Mouse (Mus musculus) intestine, embryonic 16.5 days (tissue): ENCODE measurements around the gene Apbb2. TPM values are rescaled to one million over a fixed set of nuclear protein-coding genes. Genes with fewer than 3 reads are reported as not detected.

Experiments used
- ATAC-seq: fragments of 200-750 bp; cut with Nextera tagmentation; 2 replicates; pipeline ENCODE4 v1.8.0; 2017; ENCODE audit warnings: moderate TSS enrichment, moderate library complexity
- H3K27ac ChIP-seq: fragments of 300-500 bp; sonication (generic); 2 replicates; pipeline ENCODE4 v1.5.1; 2014; ENCODE audit warnings: mild to moderate bottlenecking, low read length
- H3K27me3 ChIP-seq: fragments of 300-500 bp; sonication (generic); replicated peaks from 2 replicates; pipeline ENCODE4 v1.6.1; 2014; ENCODE audit warnings: low read length, control low read depth, mixed read lengths; ENCODE audit not compliant: control insufficient read depth, insufficient read depth
- H3K36me3 ChIP-seq: fragments of 300-500 bp; sonication (generic); 2 replicates; pipeline ENCODE4 v1.6.1; 2014; ENCODE audit warnings: low read length, control low read depth; ENCODE audit not compliant: control insufficient read depth, insufficient read depth
- H3K4me1 ChIP-seq: fragments of 300-500 bp; sonication (generic); 2 replicates; pipeline ENCODE4 v1.6.1; 2014; ENCODE audit warnings: low read length, control low read depth, mixed read lengths; ENCODE audit not compliant: control insufficient read depth, insufficient read depth
- H3K4me2 ChIP-seq: fragments of 300-500 bp; sonication (generic); 2 replicates; pipeline ENCODE4 v1.6.1; 2014; ENCODE audit warnings: low read depth, low read length, control low read depth
- H3K4me3 ChIP-seq: fragments of 300-500 bp; sonication (generic); 2 replicates; pipeline ENCODE4 v1.5.1; 2014; ENCODE audit warnings: mild to moderate bottlenecking, low read length
- H3K9ac ChIP-seq: fragments of 300-500 bp; sonication (generic); 2 replicates; pipeline ENCODE4 v1.6.1; 2014; ENCODE audit warnings: low read depth, low read length
- H3K9me3 ChIP-seq: fragments of 300-500 bp; sonication (generic); 2 replicates; pipeline ENCODE4 v1.6.1; 2016; ENCODE audit warnings: low read length, control low read depth; ENCODE audit not compliant: control insufficient read depth
- WGBS: fragments of 180-500 bp; shearing (Covaris S2); extraction: QIAGEN DNeasy Blood & Tissue Kit; methylation state at CpG from one replicate; pipeline ENCODE4 v1.1.7; 2014; 5-methylcytosine and 5-hydroxymethylcytosine counted together
- polyA plus RNA-seq: library from polyadenylated mRNA; unstranded; fragments of >200 nt; fragmentation: Nextera tagmentation; extraction: Ambion mirVana; gene quantifications from 2 replicates; pipeline ENCODE4 v1.2.1, GENCODE M21; 2015

Apbb2 gene
- polyA plus RNA-seq, 1 experiment from 2014 or later = 31.2 TPM

- WGBS = 83% methylated on average over 6 of the region's 6 CpGs
- no peak overlapping the region for H3K4me2 ChIP-seq
- no peak overlapping the region for H3K9ac ChIP-seq
- H3K4me3 ChIP-seq = no peak overlapping the region
- no peaks in the 10 kb centered on the region for H3K36me3 ChIP-seq
- ATAC-seq = no peak
- no peaks in the 10 kb centered on the region for H3K4me1 ChIP-seq
- H3K27me3 ChIP-seq = no peaks in the 10 kb centered on the region
- H3K9me3 ChIP-seq = no peaks in the 10 kb centered on the region
- H3K27ac ChIP-seq = no peak overlapping the region
Measured at GRCm38 (mm10) chr5:66586236-66586745, 32.3 kb downstream of the Apbb2 start.

- 68% methylated on average over 4 of the region's 4 CpGs for WGBS
- H3K4me1 ChIP-seq = no peaks in the 10 kb centered on the region
- no peaks in the 10 kb centered on the region for H3K9me3 ChIP-seq
- H3K27me3 ChIP-seq = no peaks in the 10 kb centered on the region
- H3K4me2 ChIP-seq = no peak overlapping the region
- H3K9ac ChIP-seq = no peak overlapping the region
- no peak overlapping the region for H3K4me3 ChIP-seq
- no peaks in the 10 kb centered on the region for H3K36me3 ChIP-seq
- ATAC-seq = no peak
- no peak overlapping the region for H3K27ac ChIP-seq
Measured at GRCm38 (mm10) chr5:66583019-66583406, 35.6 kb downstream of the Apbb2 start.

- H3K36me3 ChIP-seq = no peaks in the 10 kb centered on the region
- H3K9me3 ChIP-seq = no peaks in the 10 kb centered on the region
- no peak overlapping the region for H3K4me3 ChIP-seq
- 87% methylated on average over 17 of the region's 17 CpGs for WGBS
- no peaks in the 10 kb centered on the region for H3K4me1 ChIP-seq
- no peaks in the 10 kb centered on the region for H3K27me3 ChIP-seq
- H3K27ac ChIP-seq = no peak overlapping the region
- no peak overlapping the region for H3K4me2 ChIP-seq
- peak; percentile 77; the same call in 1 of the 2 replicates for ATAC-seq
- H3K9ac ChIP-seq = no peak overlapping the region
Measured at GRCm38 (mm10) chr5:66582281-66583018, 36.1 kb downstream of the Apbb2 start.

GRCm38 (mm10) chr5:66579066-66579465 is 39.5 kb downstream of the Apbb2 start:
- Histone ChIP-seq H3K27ac (no peak overlapping the region), H3K27me3 (no peaks in the 10 kb centered on the region), H3K4me2 (no peak overlapping the region), H3K9me3 (no peaks in the 10 kb centered on the region), H3K4me1 (peaks cover 3% of the 10 kb centered on the region; the same call in 1 of the 2 replicates), H3K4me3 (no peak overlapping the region), H3K36me3 (no peaks in the 10 kb centered on the region), H3K9ac (no peak overlapping the region)
- 73% methylated on average over 4 of the region's 4 CpGs for WGBS
- no peak for ATAC-seq

GRCm38 (mm10) chr5:66576299-66576698 is 42.3 kb downstream of the Apbb2 start:
- no peak for ATAC-seq
- WGBS = 66% methylated on average over 9 of the region's 9 CpGs
- Histone ChIP-seq H3K27ac (no peak overlapping the region), H3K36me3 (no peaks in the 10 kb centered on the region), H3K9me3 (no peaks in the 10 kb centered on the region), H3K4me1 (peaks cover 3% of the 10 kb centered on the region; the same call in 1 of the 2 replicates), H3K9ac (no peak overlapping the region), H3K4me3 (no peak overlapping the region), H3K4me2 (no peak overlapping the region), H3K27me3 (no peaks in the 10 kb centered on the region)

- Histone ChIP-seq H3K4me1 (peaks cover 3% of the 10 kb centered on the region; the same call in 1 of the 2 replicates), H3K4me2 (no peak overlapping the region), H3K27me3 (no peaks in the 10 kb centered on the region), H3K9ac (no peak overlapping the region), H3K9me3 (no peaks in the 10 kb centered on the region), H3K36me3 (no peaks in the 10 kb centered on the region), H3K4me3 (no peak overlapping the region), H3K27ac (no peak overlapping the region)
- 68% methylated on average over 13 of the region's 13 CpGs for WGBS
- ATAC-seq = no peak
Measured at GRCm38 (mm10) chr5:66575148-66575547, 43.4 kb downstream of the Apbb2 start.

GRCm38 (mm10) chr5:66573266-66573665 is 45.3 kb downstream of the Apbb2 start:
- Histone ChIP-seq H3K9me3 (no peaks in the 10 kb centered on the region), H3K27me3 (no peaks in the 10 kb centered on the region), H3K36me3 (no peaks in the 10 kb centered on the region), H3K27ac (no peak overlapping the region), H3K9ac (no peak overlapping the region), H3K4me2 (no peak overlapping the region), H3K4me3 (no peak overlapping the region), H3K4me1 (peaks cover 9% of the 10 kb centered on the region; the same call in 1 of the 2 replicates)
- ATAC-seq = no peak
- 66% methylated on average over 4 of the region's 4 CpGs for WGBS

GRCm38 (mm10) chr5:66572086-66572855 is 46.3 kb downstream of the Apbb2 start:
- no peak overlapping the region for H3K9ac ChIP-seq
- 76% methylated on average over 13 of the region's 13 CpGs for WGBS
- no peaks in the 10 kb centered on the region for H3K9me3 ChIP-seq
- H3K36me3 ChIP-seq = no peaks in the 10 kb centered on the region
- no peak overlapping the region for H3K4me2 ChIP-seq
- peaks cover 11% of the 10 kb centered on the region; the same call in 1 of the 2 replicates for H3K4me1 ChIP-seq
- no peak overlapping the region for H3K27ac ChIP-seq
- no peak for ATAC-seq
- H3K27me3 ChIP-seq = no peaks in the 10 kb centered on the region
- H3K4me3 ChIP-seq = no peak overlapping the region

- Histone ChIP-seq H3K4me1 (peaks cover 11% of the 10 kb centered on the region; the same call in 1 of the 2 replicates), H3K4me3 (no peak overlapping the region), H3K27me3 (no peaks in the 10 kb centered on the region), H3K36me3 (no peaks in the 10 kb centered on the region), H3K9me3 (no peaks in the 10 kb centered on the region), H3K9ac (no peak overlapping the region), H3K27ac (no peak overlapping the region), H3K4me2 (no peak overlapping the region)
- no peak for ATAC-seq
- 81% methylated on average over 5 of the region's 5 CpGs for WGBS
Measured at GRCm38 (mm10) chr5:66570709-66571108, 47.9 kb downstream of the Apbb2 start.
